Mouse (Mus musculus) heart, postnatal 0 days (tissue): ENCODE measurements around the gene Cep112. TPM values are rescaled to one million over a fixed set of nuclear protein-coding genes. Genes with fewer than 3 reads are reported as not detected.

ENCODE experiments used
- ATAC-seq: fragments of 200-750 bp; cut with Nextera tagmentation; 2 replicates; pipeline ENCODE4 v1.8.0; 2017; ENCODE audit warnings: low read depth, moderate number of reproducible peaks, moderate library complexity; ENCODE audit not compliant: insufficient read depth
- DNase-seq: peaks from one replicate; pipeline ENCODE4 v3.0.0-alpha.2; 2016; ENCODE audit warnings: low spot score
- H3K27ac ChIP-seq: fragments of 300-500 bp; sonication (generic); 2 replicates; pipeline ENCODE4 v1.5.1; 2014; ENCODE audit warnings: low read depth, mild to moderate bottlenecking
- H3K27me3 ChIP-seq: fragments of 300-500 bp; sonication (generic); 2 replicates; pipeline ENCODE4 v1.6.1; 2014; ENCODE audit warnings: low read length, mixed read lengths; ENCODE audit not compliant: control insufficient read depth, insufficient read depth
- H3K36me3 ChIP-seq: fragments of 300-500 bp; sonication (generic); replicated peaks from 2 replicates; pipeline ENCODE4 v1.6.1; 2014; ENCODE audit warnings: low read length, mixed read lengths; ENCODE audit not compliant: control insufficient read depth, insufficient read depth
- H3K4me1 ChIP-seq: fragments of 300-500 bp; sonication (generic); 2 replicates; pipeline ENCODE4 v1.6.1; 2014; ENCODE audit warnings: antibody characterized with exemption; ENCODE audit not compliant: control insufficient read depth, insufficient read depth
- H3K4me2 ChIP-seq: fragments of 300-500 bp; sonication (generic); 2 replicates; pipeline ENCODE4 v1.6.1; 2014; ENCODE audit warnings: low read depth, mild to moderate bottlenecking, low read length, moderate library complexity
- H3K4me3 ChIP-seq: fragments of 300-500 bp; sonication (generic); 2 replicates; pipeline ENCODE4 v1.5.1; 2014; ENCODE audit warnings: low read depth, low read length
- H3K9ac ChIP-seq: fragments of 300-500 bp; sonication (generic); replicated peaks from 2 replicates; pipeline ENCODE4 v1.6.1; 2014; ENCODE audit warnings: low read depth, low read length, mixed read lengths
- H3K9me3 ChIP-seq: fragments of 300-500 bp; sonication (generic); replicated peaks from 2 replicates; pipeline ENCODE4 v1.6.1; 2016; ENCODE audit warnings: low read length; ENCODE audit not compliant: control insufficient read depth
- CTCF ChIP-seq: IDR thresholded peaks from 2 replicates; pipeline ENCODE4 v1.5.1; 2016; ENCODE audit warnings: antibody characterized with exemption, control low read depth, low read depth
- EP300 ChIP-seq: IDR thresholded peaks from 2 replicates; pipeline ENCODE4 v1.6.1; 2016; ENCODE audit warnings: antibody characterized with exemption, low read depth
- WGBS: fragments of 180-500 bp; shearing (Covaris S2); extraction: QIAGEN DNeasy Blood & Tissue Kit; methylation state at CpG from one replicate; pipeline ENCODE4 v1.1.7; 2014; 5-methylcytosine and 5-hydroxymethylcytosine counted together
- polyA plus RNA-seq: library from polyadenylated mRNA; unstranded; fragments of >200 nt; fragmentation: Nextera tagmentation; extraction: Ambion mirVana; gene quantifications from 2 replicates; pipeline ENCODE4 v1.2.1, GENCODE M21; 2015
- total RNA-seq: library from RNA; depleted of rRNA; stranded (reverse); fragments of >200 nt; gene quantifications from 2 replicates; pipeline ENCODE4 v1.2.3, GENCODE M21; 2014; ENCODE audit warnings: low replicate concordance

Cep112 gene
- total and polyA plus RNA-seq, 2 experiments from 2014 or later = 1.2 to 5.8 TPM

DNA sequence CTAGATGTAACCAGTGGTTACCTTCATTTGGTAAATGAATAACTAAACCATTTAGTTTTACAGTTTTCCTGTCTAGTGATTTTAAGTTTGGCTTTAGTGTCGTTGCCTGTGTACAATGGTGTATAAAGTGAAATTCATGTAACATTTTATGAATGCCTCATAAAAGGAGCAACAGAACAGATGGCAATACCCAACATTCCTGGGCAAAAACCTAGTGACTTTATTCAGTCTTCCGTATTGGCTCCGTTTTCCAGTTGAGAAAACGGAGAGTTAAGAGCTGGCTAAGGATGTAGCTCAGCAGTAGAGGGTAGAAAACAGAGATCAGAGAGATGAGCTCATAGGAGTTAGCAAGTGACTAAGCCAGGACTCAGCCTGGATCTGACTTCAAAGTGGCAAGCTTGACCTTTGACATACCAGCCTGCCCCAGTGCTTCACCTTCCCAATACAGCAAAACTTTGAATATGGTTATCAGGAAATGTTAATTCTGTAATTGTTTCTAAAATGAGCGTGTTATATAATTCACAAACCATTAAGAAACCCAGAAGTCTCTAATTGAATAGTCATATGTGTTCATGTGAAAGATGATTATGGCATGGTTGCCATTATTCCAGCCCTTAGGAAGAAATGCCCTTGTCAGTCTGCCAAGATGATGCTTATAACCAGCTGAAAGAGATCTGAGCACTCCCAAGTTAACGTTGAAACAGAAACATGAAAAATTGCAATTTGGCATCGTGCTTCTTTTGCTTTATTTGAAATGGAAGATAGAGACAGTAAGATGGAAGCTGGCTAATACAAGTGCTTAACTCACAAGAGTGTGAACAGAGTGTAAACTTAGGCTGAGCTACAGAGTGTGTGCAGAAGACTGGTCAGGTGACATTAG lies 328.6 kb downstream of the Cep112 start:
- Histone ChIP-seq H3K4me2 (no peak overlapping the region), H3K4me3 (no peak overlapping the region), H3K27me3 (no peaks in the 10 kb centered on the region), H3K9me3 (no peaks in the 10 kb centered on the region), H3K4me1 (peaks cover 36% of the 10 kb centered on the region), H3K9ac (no peak overlapping the region), H3K36me3 (no peaks in the 10 kb centered on the region), H3K27ac (no peak overlapping the region)
- TF ChIP-seq EP300 (no peak), CTCF (no peak)
- no peak for DNase-seq
- no peak for ATAC-seq
- 84% methylated on average over 7 of the region's 7 CpGs for WGBS

DNA sequence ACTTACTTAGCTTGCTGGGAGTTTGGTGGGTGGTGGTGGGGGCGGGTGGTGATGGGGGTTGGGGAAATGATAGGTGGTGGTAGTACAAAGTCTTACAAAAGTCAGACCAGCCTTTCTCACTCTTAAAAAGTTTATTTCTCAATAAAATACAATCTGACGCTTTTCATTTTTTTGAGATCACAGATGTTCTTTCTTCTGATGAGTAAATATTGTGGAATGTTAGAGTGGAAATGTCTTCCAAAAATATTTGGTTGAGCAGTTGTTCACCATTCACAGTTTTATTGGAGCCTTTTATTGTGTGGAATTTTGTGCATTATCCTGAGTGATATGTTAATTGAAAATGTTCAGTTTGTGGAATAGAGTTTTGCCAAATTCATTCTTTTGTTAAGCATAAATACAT lies 332.2 kb downstream of the Cep112 start:
- Histone ChIP-seq H3K4me2 (no peak overlapping the region), H3K27me3 (no peaks in the 10 kb centered on the region), H3K9me3 (no peaks in the 10 kb centered on the region), H3K27ac (no peak overlapping the region), H3K36me3 (no peaks in the 10 kb centered on the region), H3K4me1 (peaks cover 28% of the 10 kb centered on the region), H3K4me3 (no peak overlapping the region), H3K9ac (no peak overlapping the region)
- DNase-seq (no peak), ATAC-seq (no peak)
- WGBS = 86% methylated on average over 2 of the region's 2 CpGs
- TF ChIP-seq EP300 (no peak), CTCF (no peak)

DNA sequence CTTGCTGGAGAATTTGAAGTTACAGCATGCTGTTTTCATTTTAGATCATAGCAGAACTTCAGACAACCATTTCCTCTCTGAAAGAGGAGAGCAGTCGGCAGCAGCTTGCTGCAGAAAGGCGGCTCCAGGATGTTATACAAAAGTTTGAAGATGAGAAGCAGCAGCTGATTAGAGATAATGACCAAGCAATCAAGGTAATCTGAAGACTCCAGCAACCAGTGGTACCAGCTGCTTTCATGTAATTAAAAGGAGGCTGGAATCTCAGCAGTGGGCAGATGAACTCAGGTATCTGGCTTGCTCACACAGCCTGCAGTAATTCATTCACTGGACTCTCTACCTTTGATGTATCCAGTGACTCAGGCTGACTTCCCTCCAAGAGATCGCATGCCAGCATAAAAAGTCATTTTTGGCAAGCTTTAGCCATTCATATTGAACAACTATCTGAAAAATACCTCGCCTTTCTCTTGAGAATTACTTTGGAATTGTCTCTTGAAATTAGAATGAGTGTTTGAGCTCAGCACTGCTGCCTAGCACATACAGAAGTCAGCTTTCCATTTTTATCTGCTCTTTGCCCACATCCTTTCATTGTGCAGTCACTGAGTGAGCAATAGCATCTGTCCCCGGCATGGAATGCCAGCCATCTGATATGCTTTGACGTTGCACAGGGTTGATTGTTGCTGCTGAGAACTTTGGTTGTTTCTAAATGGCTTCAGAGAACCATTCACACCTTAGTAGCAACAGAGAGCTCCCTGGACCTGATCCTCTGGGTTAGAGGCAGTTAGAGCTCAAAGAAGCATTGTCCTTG lies 332.8 kb downstream of the Cep112 start:
- TF ChIP-seq EP300 = no peak
- peaks cover 23% of the 10 kb centered on the region for H3K4me1 ChIP-seq
- ATAC-seq (no peak), DNase-seq (no peak)
- no peaks in the 10 kb centered on the region for H3K9me3 ChIP-seq
- H3K27ac ChIP-seq = 0 out of 2 replicates have a peak overlapping the region, but pooled peaks have one; percentile 1
- H3K36me3 ChIP-seq = no peaks in the 10 kb centered on the region
- 29% methylated on average over 6 of the region's 6 CpGs for WGBS
- H3K9ac ChIP-seq = no peak overlapping the region
- H3K4me2 ChIP-seq = no peak overlapping the region
- no peaks in the 10 kb centered on the region for H3K27me3 ChIP-seq
- no peak overlapping the region for H3K4me3 ChIP-seq

DNA sequence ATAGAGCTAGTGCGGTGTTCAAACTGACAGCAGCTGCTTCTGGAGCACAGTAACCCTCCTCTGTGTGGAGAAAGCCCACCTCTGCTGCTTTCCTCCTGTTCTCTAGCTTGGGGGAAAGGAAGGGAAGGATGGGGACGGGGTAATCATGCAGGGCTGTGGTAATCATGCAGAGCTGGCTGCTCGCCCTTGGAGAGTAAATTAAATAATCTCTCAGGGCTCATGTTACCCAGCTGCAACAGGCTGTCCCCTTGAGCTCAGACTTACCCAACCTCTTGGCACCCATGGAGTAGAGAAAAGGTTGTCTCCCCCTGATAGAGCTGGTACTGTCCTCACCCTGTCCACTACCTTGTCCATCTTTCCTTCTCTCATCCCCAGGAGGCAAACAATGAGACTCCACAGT lies 345.1 kb downstream of the Cep112 start:
- H3K36me3 ChIP-seq = no peaks in the 10 kb centered on the region
- DNase-seq (no peak), ATAC-seq (no peak)
- H3K9ac ChIP-seq = no peak overlapping the region
- H3K4me2 ChIP-seq = no peak overlapping the region
- no peaks in the 10 kb centered on the region for H3K9me3 ChIP-seq
- WGBS = 43% methylated on average over 3 of the region's 3 CpGs
- no peaks in the 10 kb centered on the region for H3K4me1 ChIP-seq
- H3K4me3 ChIP-seq = no peak overlapping the region
- no peaks in the 10 kb centered on the region for H3K27me3 ChIP-seq
- H3K27ac ChIP-seq = no peak overlapping the region
- TF ChIP-seq CTCF (no peak), EP300 (no peak)

DNA sequence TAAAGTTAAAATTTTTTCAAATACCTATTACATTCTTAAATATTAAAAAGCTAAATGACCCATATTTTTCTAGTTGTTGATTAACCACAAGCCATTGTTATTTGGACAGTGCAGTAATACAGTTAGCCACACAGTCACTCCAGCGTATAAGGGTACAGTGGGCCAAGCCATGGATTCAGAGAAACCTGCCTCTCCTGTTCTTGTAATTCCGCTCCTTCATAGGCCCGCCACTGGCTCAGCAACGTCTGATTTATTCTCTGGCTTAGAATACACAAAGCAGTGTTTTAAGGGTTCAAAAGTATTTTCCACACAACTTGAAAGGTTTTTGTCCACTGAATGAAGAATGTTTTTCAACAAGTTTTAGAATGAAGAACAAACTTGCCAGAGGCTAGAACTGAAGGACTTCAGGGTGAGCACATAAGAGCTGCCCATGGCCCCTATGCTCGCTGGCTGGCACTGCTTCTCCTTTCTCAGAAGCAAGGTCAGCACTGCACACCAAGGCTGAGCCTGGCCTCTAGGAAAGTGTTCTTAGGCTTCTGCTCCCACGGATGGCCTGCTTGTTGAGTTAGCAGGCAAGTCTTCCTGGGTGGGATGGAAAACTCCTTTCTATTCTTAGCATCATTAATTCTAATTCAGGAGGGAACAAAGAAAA lies 349.2 kb downstream of the Cep112 start:
- no peaks in the 10 kb centered on the region for H3K9me3 ChIP-seq
- DNase-seq = no peak
- no peaks in the 10 kb centered on the region for H3K36me3 ChIP-seq
- H3K4me1 ChIP-seq = no peaks in the 10 kb centered on the region
- no peak overlapping the region for H3K4me3 ChIP-seq
- no peak for ATAC-seq
- H3K4me2 ChIP-seq = no peak overlapping the region
- no peak for TF ChIP-seq CTCF
- no peak for TF ChIP-seq EP300
- H3K27me3 ChIP-seq = no peaks in the 10 kb centered on the region
- H3K27ac ChIP-seq = no peak overlapping the region
- 76% methylated on average over 6 of the region's 6 CpGs for WGBS
- H3K9ac ChIP-seq = no peak overlapping the region
